Mouse (Mus musculus) forebrain, embryonic 10.5 days (tissue): ENCODE results near the gene Gmppa. TPM values are rescaled to one million over a fixed set of nuclear protein-coding genes. Genes with fewer than 3 reads are reported as not detected.

ENCODE experiments used
- DNase-seq: peaks from one replicate; pipeline ENCODE4 v3.0.0-alpha.2; 2017; ENCODE audit warnings: low spot score; ENCODE audit errors: extremely low spot score
- H3K27ac ChIP-seq: fragments of 300-500 bp; sonication (generic); 2 replicates; pipeline ENCODE4 v1.5.1; 2016; ENCODE audit warnings: mild to moderate bottlenecking
- H3K27me3 ChIP-seq: fragments of 300-500 bp; sonication (generic); 2 replicates; pipeline ENCODE4 v1.6.1; 2016; ENCODE audit warnings: mild to moderate bottlenecking; ENCODE audit not compliant: poor library complexity, severe bottlenecking
- H3K36me3 ChIP-seq: fragments of 300-500 bp; sonication (generic); replicated peaks from 2 replicates; pipeline ENCODE4 v1.6.1; 2016; ENCODE audit warnings: mild to moderate bottlenecking, moderate library complexity
- H3K4me1 ChIP-seq: fragments of 300-500 bp; sonication (generic); 2 replicates; pipeline ENCODE4 v1.6.1; 2016
- H3K4me3 ChIP-seq: fragments of 300-500 bp; sonication (generic); 2 replicates; pipeline ENCODE4 v1.5.1; 2016; ENCODE audit warnings: mild to moderate bottlenecking, moderate library complexity
- H3K9me3 ChIP-seq: fragments of 300-500 bp; sonication (generic); 2 replicates; pipeline ENCODE4 v1.6.1; 2016; ENCODE audit warnings: mild to moderate bottlenecking, moderate library complexity
- WGBS: fragments of 180-500 bp; shearing (Covaris S2); methylation state at CpG from one replicate; pipeline ENCODE4 v1.1.7; 2016; 5-methylcytosine and 5-hydroxymethylcytosine counted together
- polyA plus RNA-seq: library from polyadenylated mRNA; unstranded; fragments of >200 nt; fragmentation: Nextera tagmentation; extraction: Ambion mirVana; gene quantifications from 2 replicates; pipeline ENCODE4 v1.2.1, GENCODE M21; 2016

Gmppa gene
- polyA plus RNA-seq, 1 experiment from 2014 or later = 55.9 TPM

DNA sequence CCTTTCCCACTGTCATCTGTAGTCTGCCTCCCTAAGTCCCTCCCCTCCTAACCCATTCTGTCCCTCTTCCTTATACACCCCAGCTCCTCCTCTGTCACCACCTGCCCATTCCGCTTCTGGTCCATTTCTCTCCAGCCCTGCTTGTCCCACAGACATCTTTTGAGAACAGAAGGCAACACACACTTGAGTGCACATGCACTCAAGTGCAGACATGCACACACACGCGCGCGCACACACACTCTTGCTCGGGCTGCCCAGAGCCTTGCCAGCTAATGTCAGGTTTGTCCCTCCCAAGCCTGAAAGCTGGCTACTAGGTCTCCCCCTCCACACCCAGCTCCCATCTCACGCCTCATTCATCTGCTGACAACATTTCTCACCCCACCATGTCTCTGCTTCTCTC lies 4.9 kb downstream of the Gmppa start:
- no peak for DNase-seq
- H3K27ac ChIP-seq = no peak overlapping the region
- no peak overlapping the region for H3K4me3 ChIP-seq
- H3K36me3 ChIP-seq = peaks cover 20% of the 10 kb centered on the region
- no peaks in the 10 kb centered on the region for H3K9me3 ChIP-seq
- H3K4me1 ChIP-seq = peaks cover 64% of the 10 kb centered on the region
- H3K27me3 ChIP-seq = peaks cover 42% of the 10 kb centered on the region
- WGBS = 94% methylated on average over 7 of the region's 7 CpGs

GRCm38 (mm10) chr1:75441471-75441996 lies 5.8 kb downstream of the Gmppa start:
- Histone ChIP-seq H3K4me1 (peaks cover 64% of the 10 kb centered on the region), H3K4me3 (no peak overlapping the region), H3K36me3 (peaks cover 20% of the 10 kb centered on the region), H3K9me3 (no peaks in the 10 kb centered on the region), H3K27me3 (peaks cover 51% of the 10 kb centered on the region), H3K27ac (peak overlapping the region; percentile 40; the same call in 1 of the 2 replicates)
- WGBS = 87% methylated on average over 15 of the region's 15 CpGs
- no peak for DNase-seq

DNA sequence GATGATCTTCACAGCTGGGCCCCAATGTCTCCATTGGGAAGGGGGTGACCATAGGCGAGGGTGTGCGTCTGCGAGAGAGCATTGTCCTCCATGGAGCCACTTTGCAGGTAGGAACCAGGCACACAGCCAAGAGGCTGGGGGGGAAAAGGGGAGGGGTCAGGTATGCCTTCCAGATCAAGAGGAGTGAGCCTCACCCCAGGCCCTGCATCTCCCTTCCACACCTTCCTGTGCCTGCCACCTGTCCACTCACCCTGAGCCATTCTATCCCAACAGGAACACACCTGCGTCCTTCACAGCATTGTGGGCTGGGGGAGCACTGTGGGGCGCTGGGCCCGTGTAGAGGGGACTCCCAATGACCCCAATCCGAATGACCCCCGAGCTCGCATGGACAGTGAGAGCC lies 6.4 kb downstream of the Gmppa start:
- peaks cover 64% of the 10 kb centered on the region for H3K4me1 ChIP-seq
- no peak for DNase-seq
- WGBS = 76% methylated on average over 9 of the region's 9 CpGs
- H3K36me3 ChIP-seq = peaks cover 20% of the 10 kb centered on the region
- H3K27ac ChIP-seq = peak overlapping the region; percentile 81
- H3K4me3 ChIP-seq = no peak overlapping the region
- H3K27me3 ChIP-seq = peaks cover 57% of the 10 kb centered on the region
- no peaks in the 10 kb centered on the region for H3K9me3 ChIP-seq

DNA sequence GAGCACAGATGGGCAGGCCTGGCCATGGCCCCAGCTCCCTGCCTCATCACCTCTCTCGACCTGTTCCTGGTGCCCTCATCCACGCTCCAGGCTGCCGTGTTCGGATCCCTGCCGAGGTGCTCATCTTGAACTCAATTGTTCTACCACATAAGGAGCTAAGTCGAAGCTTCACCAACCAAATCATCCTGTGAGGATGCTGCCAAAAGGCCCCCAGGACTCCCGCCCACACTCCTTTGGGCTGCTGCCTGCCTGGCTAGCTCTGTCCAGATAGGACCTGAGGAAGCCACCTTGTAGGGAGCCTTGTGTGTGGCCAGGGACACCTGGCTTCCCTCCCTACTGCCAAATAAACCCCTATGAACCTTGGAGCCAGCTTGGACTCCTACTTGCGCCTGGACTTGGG lies 7.1 kb downstream of the Gmppa start:
- peaks cover 20% of the 10 kb centered on the region for H3K36me3 ChIP-seq
- DNase-seq = no peak
- H3K27ac ChIP-seq = peak overlapping the region; percentile 81
- peaks cover 64% of the 10 kb centered on the region for H3K27me3 ChIP-seq
- 37% methylated on average over 8 of the region's 8 CpGs for WGBS
- H3K9me3 ChIP-seq = no peaks in the 10 kb centered on the region
- H3K4me1 ChIP-seq = peaks cover 69% of the 10 kb centered on the region
- peak overlapping the region; percentile 4; the same call in 1 of the 2 replicates for H3K4me3 ChIP-seq

- Histone ChIP-seq H3K4me3 (peak overlapping the region; percentile 4; the same call in 1 of the 2 replicates), H3K27me3 (peaks cover 70% of the 10 kb centered on the region)
- no peak for DNase-seq
Observed at GRCm38 (mm10) chr1:75443247-75444024, 7.7 kb downstream of the Gmppa start.

DNA sequence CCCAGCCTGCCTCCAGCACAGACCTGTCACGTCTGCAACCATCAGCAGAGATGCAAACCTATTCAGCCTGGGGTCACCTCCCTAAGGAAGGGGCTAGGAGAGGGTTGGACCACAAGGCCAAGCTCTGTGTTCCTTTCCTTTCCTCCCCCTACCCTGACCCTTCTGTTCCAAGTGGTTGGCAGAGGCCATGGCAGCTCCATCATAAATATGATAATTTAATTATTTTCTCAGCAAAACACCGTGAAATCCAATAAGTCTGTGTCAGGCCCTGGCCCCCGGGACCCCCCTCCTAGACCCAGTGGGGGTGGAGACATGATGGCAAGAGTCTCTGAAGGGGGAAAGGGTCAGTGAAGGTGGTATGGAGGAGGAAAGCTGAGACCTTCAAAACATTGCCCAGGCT lies 8.5 kb downstream of the Gmppa start:
- Histone ChIP-seq H3K27me3 (peaks cover 75% of the 10 kb centered on the region), H3K27ac (peak overlapping the region; percentile 81), H3K36me3 (peaks cover 20% of the 10 kb centered on the region), H3K4me1 (peaks cover 77% of the 10 kb centered on the region), H3K9me3 (no peaks in the 10 kb centered on the region), H3K4me3 (0 out of 2 replicates have a peak overlapping the region, but pooled peaks have one; percentile 4)
- no peak for DNase-seq
- WGBS = 37% methylated on average over 3 of the region's 3 CpGs

More at GRCm38 (mm10) chr1:75443247-75444024, 7.7 kb downstream of the Gmppa start:
- Histone ChIP-seq H3K36me3 (peaks cover 20% of the 10 kb centered on the region), H3K9me3 (no peaks in the 10 kb centered on the region), H3K4me1 (peaks cover 76% of the 10 kb centered on the region), H3K27ac (peak overlapping the region; percentile 81)
- 20% methylated on average over 13 of the region's 13 CpGs for WGBS

DNA sequence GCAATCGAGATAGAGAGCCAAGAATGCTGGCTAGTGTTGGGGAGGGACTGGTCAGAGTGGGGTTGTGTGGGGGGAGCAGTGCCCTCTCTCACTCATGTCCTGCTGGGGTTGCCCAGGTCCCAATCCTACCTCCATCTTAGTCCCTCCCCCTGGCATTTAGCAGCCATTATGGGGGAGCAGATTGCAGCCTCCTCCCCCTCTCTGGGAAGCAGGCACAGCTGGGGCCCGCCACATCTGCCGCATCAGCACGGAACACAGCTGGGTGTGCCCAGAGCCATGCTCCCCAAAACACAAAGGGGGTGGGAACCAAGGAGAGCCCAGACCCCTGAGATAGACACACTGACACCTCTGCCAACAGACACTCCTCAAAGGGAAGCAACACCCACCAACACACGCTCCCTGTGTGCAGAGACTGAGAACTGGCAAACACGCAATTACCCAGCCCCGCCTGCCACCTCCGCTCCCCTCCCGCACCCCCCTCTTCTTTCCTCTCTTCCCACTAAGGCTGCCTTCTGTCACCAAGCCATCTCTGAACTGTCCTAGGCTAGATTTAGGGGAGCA lies 9.5 kb downstream of the Gmppa start:
- DNase-seq = no peak
- Histone ChIP-seq H3K9me3 (no peaks in the 10 kb centered on the region), H3K36me3 (peaks cover 18% of the 10 kb centered on the region), H3K27me3 (peaks cover 85% of the 10 kb centered on the region), H3K4me1 (peaks cover 88% of the 10 kb centered on the region), H3K27ac (peak overlapping the region; percentile 80), H3K4me3 (peak overlapping the region; percentile 47)
- WGBS = 17% methylated on average over 9 of the region's 9 CpGs

DNA sequence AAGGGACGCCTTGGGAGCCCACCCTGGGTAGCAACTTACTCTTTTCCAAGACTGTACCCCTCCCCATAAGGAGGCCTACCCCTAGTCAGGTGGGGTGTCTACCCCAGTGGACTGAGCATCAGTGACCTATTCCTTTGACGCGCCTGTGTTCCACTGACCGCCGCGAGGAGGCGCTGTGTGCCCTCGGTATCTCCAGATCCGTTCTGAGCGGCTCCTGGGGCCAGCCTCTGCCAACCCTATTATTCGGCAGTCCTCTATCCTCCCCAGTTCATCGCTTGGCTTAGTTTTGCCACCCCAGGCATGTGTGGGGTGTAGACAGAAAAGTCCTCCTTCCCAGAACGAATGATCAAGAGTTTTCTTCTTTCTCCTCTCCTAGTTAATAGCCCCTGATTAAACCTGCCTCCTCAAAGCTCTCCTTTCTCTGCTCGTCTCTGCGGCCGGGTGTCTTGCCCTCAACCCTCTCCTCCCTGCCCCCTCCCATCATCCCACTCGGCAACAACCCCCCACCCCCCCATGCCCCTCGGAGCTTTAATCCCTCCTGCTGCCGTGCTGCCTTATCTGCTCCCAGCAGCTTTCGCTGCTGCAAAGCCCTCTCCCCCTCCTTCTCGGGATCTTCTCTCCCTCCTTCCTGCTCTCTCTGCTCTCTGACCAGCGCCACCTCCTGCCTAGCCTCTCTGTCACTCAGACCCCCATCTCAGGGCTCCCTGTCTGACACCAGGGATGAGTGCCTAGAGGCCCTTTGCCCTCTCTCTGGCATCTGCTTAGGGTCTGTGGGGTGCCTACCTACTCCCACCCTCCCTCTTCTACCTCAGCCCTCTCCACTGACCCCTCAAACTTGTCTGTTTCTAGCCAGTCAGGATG lies 10.3 kb downstream of the Gmppa start:
- H3K4me1 ChIP-seq = peaks cover 95% of the 10 kb centered on the region
- H3K4me3 ChIP-seq = peak overlapping the region; percentile 47
- DNase-seq = peak; percentile 82
- no peaks in the 10 kb centered on the region for H3K9me3 ChIP-seq
- peaks cover 92% of the 10 kb centered on the region for H3K27me3 ChIP-seq
- under 1% methylated on average over 22 of the region's 22 CpGs for WGBS
- peak overlapping the region; percentile 80 for H3K27ac ChIP-seq
- peaks cover 11% of the 10 kb centered on the region for H3K36me3 ChIP-seq

DNA sequence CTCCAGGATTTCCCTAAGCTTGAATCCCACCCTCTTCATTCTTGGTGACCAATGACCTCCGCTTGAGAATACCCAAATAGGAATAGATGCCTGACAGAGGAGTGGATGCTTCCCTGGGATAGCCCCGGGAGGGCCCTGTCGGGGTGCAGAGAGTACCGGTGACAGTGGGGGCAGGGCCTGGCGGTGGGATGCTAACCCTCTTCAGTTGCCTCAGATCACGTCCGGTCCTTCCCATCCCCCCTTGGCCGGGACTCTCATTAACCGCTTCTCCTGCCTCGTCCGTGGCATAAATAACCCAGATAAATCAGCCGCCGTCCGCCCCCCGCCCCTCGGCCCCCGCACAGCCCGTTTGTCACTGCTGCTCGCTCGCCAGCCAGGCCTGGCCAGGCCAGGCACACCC lies 10.9 kb downstream of the Gmppa start:
- 2% methylated on average over 20 of the region's 20 CpGs for WGBS
- peak overlapping the region; percentile 47 for H3K4me3 ChIP-seq
- peak overlapping the region; percentile 80 for H3K27ac ChIP-seq
- peaks cover 100% of the 10 kb centered on the region for H3K4me1 ChIP-seq
- peak; percentile 46 for DNase-seq
- no peaks in the 10 kb centered on the region for H3K9me3 ChIP-seq
- peaks cover 8% of the 10 kb centered on the region; the same call in 1 of the 2 replicates for H3K36me3 ChIP-seq
- peaks cover 99% of the 10 kb centered on the region for H3K27me3 ChIP-seq

GRCm38 (mm10) chr1:75447265-75448051 lies 11.7 kb downstream of the Gmppa start:
- Histone ChIP-seq H3K27me3 (peaks cover 100% of the 10 kb centered on the region), H3K27ac (peak overlapping the region; percentile 80), H3K4me1 (peaks cover 100% of the 10 kb centered on the region), H3K4me3 (peak overlapping the region; percentile 47), H3K36me3 (0 out of 2 replicates have a peak, but pooled peaks cover 1% of the 10 kb centered on the region), H3K9me3 (no peaks in the 10 kb centered on the region)
- peak; percentile 45 for DNase-seq
- WGBS = 1% methylated on average over 10 of the region's 10 CpGs

DNA sequence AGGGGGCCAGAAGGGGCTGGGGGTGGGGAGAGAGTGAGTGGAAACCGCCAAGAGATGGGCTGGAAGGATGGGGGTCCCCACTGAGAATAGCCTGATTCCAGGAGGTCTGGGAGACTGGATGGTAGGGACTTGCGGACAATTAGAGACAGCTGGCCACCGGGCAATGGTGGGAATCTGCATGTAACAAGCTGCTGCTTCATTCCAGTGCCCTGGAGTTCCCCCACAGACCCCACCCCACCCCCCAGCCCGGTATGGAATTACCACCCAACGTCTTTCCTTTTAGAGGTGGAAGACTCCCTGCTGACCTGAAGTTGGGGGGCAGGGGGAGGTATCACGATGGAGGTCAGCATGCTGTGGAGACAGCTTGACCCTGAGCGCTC lies 12.3 kb downstream of the Gmppa start:
- 0% methylated on average over 7 of the region's 7 CpGs for WGBS
- peak overlapping the region; percentile 80 for H3K27ac ChIP-seq
- H3K9me3 ChIP-seq = no peaks in the 10 kb centered on the region
- peaks cover 100% of the 10 kb centered on the region for H3K27me3 ChIP-seq
- H3K4me1 ChIP-seq = peaks cover 100% of the 10 kb centered on the region
- H3K36me3 ChIP-seq = no peaks in the 10 kb centered on the region
- DNase-seq = no peak
- peak overlapping the region; percentile 33 for H3K4me3 ChIP-seq

DNA sequence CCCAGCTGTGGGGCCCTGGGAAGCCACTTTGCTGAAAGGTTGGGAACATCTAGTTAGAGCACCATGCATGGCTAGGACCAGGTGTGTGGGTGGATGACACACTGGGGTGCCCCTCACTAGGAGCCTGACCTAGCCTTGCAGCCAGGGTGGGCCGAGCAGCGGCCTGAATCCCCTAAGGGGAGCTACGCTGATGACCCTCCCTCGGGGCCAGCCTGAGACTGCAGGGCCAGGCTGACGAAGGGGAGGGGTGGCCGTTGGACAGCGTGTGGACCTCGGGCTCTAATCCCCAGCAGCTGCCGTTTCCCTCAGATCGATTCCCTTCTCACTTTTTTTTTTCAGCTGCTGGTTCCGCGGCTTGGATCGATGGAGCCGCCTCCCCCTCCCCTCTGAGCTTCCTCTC lies 13.2 kb downstream of the Gmppa start:
- H3K27ac ChIP-seq = peak overlapping the region; percentile 80
- no peaks in the 10 kb centered on the region for H3K36me3 ChIP-seq
- no peak for DNase-seq
- peaks cover 100% of the 10 kb centered on the region for H3K4me1 ChIP-seq
- peaks cover 100% of the 10 kb centered on the region for H3K27me3 ChIP-seq
- H3K9me3 ChIP-seq = no peaks in the 10 kb centered on the region
- H3K4me3 ChIP-seq = peak overlapping the region; percentile 19; the same call in 1 of the 2 replicates
- 0% methylated on average over 14 of the region's 14 CpGs for WGBS
